Mouse (Mus musculus) bone marrow, adult 2 months (tissue): ENCODE measurements around the gene Foxo3.

Experiments
- CTCF ChIP-seq: fragments of 200-500 bp; IDR thresholded peaks from 2 replicates; pipeline ENCODE4 v1.5.1; 2011; ENCODE audit warnings: low read length, control low read depth; ENCODE audit not compliant: control insufficient read depth, insufficient read depth
- POLR2A ChIP-seq: fragments of 200-500 bp; IDR thresholded peaks from 2 replicates; pipeline ENCODE4 v1.6.1; 2011; ENCODE audit warnings: low read depth, mild to moderate bottlenecking, control low read depth, low read length, borderline replicate concordance; ENCODE audit not compliant: control insufficient read depth

GRCm38 (mm10) chr10:42248644-42249043 is 27.9 kb downstream of the Foxo3 start:
- TF ChIP-seq CTCF: no peak
- no peak for TF ChIP-seq POLR2A
